In genomic region chr14:24993751-24994658, GRCm38 (mm10) we compare ENCODE assay signal across 8 mouse cellular contexts.
DNase-seq lines count a peak whose midpoint lies in the region; ATAC-seq lines count a peak whose summit lies in the region.

No protein-coding gene starts in this region.

- DNase-seq in heart, postnatal 25 days (ENCODE audit: low spot score) = no peak
- peak; percentile 29 for DNase-seq in embryo, embryonic 10.5 days (ENCODE audit: low spot score)
- DNase-seq in MN1 (ENCODE audit: low spot score) = no peak
- DNase-seq in ovary, postnatal 14 days (ENCODE audit: low spot score) = no peak
- DNase-seq in thymus, adult 18-20 months = no peak

- intact Hi-C loops in heart, postnatal 25 days (cut with DNase I) = no loop called here

- peaks cover 10 to 21% of the 10 kb centered on the region in 2 experiments for H3K4me1 ChIP-seq in heart, embryonic 14.5 days (ENCODE audit: control insufficient read depth in 2 of 2, insufficient read depth in 2 of 2, low read length in 2 of 2)
- H3K4me1 ChIP-seq in hindbrain, embryonic 15.5 days (replicated peaks) = peaks cover 50% of the 10 kb centered on the region
- H3K4me1 ChIP-seq in midbrain, embryonic 13.5 days (replicated peaks) = peaks cover 54% of the 10 kb centered on the region

- ATAC-seq in heart, embryonic 14.5 days (ENCODE audit: insufficient number of reproducible peaks, insufficient read depth, low FRiP score, low read depth) = no peak; the same call in 1 of the 2 replicates
- ATAC-seq in hindbrain, embryonic 15.5 days (ENCODE audit: low FRiP score, low read depth) = peak; percentile 66
- peak; percentile 67 for ATAC-seq in midbrain, embryonic 13.5 days

- peak overlapping the region; percentile 6; the same call in 1 of the 2 replicates for H3K4me2 ChIP-seq in heart, embryonic 14.5 days (ENCODE audit: low read length)
- peak overlapping the region; percentile 15; the same call in 1 of the 2 replicates for H3K4me2 ChIP-seq in hindbrain, embryonic 15.5 days
- H3K4me2 ChIP-seq in midbrain, embryonic 13.5 days (replicated peaks) = peak overlapping the region; percentile 19; the same call in 1 of the 2 replicates

- H3K9me3 ChIP-seq in heart, embryonic 14.5 days (ENCODE audit: control insufficient read depth, low read length) = 0 out of 2 replicates have a peak, but pooled peaks cover 8% of the 10 kb centered on the region
- H3K9me3 ChIP-seq in hindbrain, embryonic 15.5 days = no peaks in the 10 kb centered on the region
- peaks cover 8% of the 10 kb centered on the region; the same call in 1 of the 2 replicates for H3K9me3 ChIP-seq in midbrain, embryonic 13.5 days

- no peak overlapping the region for H3K27ac ChIP-seq in heart, embryonic 14.5 days (replicated peaks in 1 of 2; ENCODE audit: control insufficient read depth in 1 of 2, insufficient read depth in 1 of 2, low read depth in 2 of 2, low read length in 2 of 2)
- peak overlapping the region; percentile 74 for H3K27ac ChIP-seq in hindbrain, embryonic 15.5 days (replicated peaks)
- peak overlapping the region; percentile 71 for H3K27ac ChIP-seq in midbrain, embryonic 13.5 days

- no peak overlapping the region for H3K9ac ChIP-seq in heart, embryonic 14.5 days (ENCODE audit: low read length)
- H3K9ac ChIP-seq in hindbrain, embryonic 15.5 days = no peak overlapping the region
- no peak overlapping the region for H3K9ac ChIP-seq in midbrain, embryonic 13.5 days (replicated peaks)

- H3K36me3 ChIP-seq in heart, embryonic 14.5 days (ENCODE audit: control insufficient read depth, insufficient read depth, low read length) = no peaks in the 10 kb centered on the region
- H3K36me3 ChIP-seq in hindbrain, embryonic 15.5 days = no peaks in the 10 kb centered on the region
- H3K36me3 ChIP-seq in midbrain, embryonic 13.5 days = no peaks in the 10 kb centered on the region

- WGBS in heart, embryonic 14.5 days = 23% methylated on average over 21 of the region's 21 CpGs
- 31% methylated on average over 21 of the region's 21 CpGs for WGBS in hindbrain, embryonic 15.5 days
- 34% methylated on average over 21 of the region's 21 CpGs for WGBS in midbrain, embryonic 13.5 days

- no peak overlapping the region for H3K4me3 ChIP-seq in heart, embryonic 14.5 days (ENCODE audit: control insufficient read depth in 1 of 2, insufficient read depth in 1 of 2, low read depth in 1 of 2, low read length in 2 of 2)
- no peak overlapping the region for H3K4me3 ChIP-seq in hindbrain, embryonic 15.5 days
- H3K4me3 ChIP-seq in midbrain, embryonic 13.5 days (replicated peaks) = no peak overlapping the region

- H3K27me3 ChIP-seq in heart, embryonic 14.5 days (ENCODE audit: control insufficient read depth, insufficient read depth, low read length) = no peaks in the 10 kb centered on the region
- H3K27me3 ChIP-seq in hindbrain, embryonic 15.5 days = no peaks in the 10 kb centered on the region
- no peaks in the 10 kb centered on the region for H3K27me3 ChIP-seq in midbrain, embryonic 13.5 days

Comparison
In these comparisons a context has a peak if more than half of its experiments do, and no peak if none do; other contexts are left out.
1. H3K27ac ChIP-seq: peak in hindbrain, embryonic 15.5 days (single experiment) and midbrain, embryonic 13.5 days (single experiment); none in heart, embryonic 14.5 days (0 of 2).
2. Peak in every context shown above with its lines, with median percentiles within 50 percentile points of each other: H3K4me2 ChIP-seq.